Mouse (Mus musculus) kidney, postnatal 10 days (tissue): ENCODE measurements around the gene Dcaf6.

ENCODE experiments used
- DNase-seq: peaks from one replicate; pipeline ENCODE4 v3.0.0; 2021; ENCODE audit warnings: mixed read lengths

Dcaf6 gene

DNA sequence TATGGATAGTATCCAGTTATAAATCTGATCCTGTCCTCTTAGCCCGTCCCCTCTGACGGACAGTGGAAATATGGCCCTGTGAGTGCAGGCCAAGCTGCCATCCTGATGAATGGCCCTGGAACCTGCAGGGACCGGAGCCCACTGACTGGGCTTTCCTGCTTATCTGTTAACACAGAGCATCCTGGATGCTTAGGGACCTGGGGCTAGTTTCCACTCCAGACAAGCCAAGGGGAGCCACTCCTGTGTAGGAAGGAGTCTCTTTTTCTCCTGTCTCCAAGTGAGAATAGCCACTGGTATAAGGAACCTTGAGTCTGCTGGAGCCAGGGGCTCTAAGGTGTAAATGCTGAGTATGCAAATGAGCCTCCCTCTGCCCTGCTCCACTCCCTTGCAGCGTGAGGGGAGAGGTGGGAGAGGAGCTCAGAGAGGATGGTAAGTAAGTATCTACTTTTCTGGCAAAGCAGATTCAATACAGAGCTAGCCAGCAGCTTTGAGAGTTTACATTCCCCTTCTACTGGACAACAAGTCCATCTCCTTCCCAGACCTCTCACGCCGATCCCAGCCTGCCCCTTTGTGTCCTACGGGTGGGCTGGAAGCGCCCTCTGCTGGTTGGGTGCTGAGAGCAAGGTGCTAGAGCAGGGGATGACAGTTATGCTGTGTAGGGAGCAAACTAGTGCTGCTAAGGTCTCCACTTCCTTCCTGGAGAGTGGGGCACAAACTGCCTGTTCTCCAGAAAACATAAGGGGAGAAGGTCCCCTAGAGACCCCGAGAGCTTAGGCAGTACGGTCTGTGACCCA lies 139.9 kb downstream of the Dcaf6 start:
- DNase-seq = peak; percentile 92

DNA sequence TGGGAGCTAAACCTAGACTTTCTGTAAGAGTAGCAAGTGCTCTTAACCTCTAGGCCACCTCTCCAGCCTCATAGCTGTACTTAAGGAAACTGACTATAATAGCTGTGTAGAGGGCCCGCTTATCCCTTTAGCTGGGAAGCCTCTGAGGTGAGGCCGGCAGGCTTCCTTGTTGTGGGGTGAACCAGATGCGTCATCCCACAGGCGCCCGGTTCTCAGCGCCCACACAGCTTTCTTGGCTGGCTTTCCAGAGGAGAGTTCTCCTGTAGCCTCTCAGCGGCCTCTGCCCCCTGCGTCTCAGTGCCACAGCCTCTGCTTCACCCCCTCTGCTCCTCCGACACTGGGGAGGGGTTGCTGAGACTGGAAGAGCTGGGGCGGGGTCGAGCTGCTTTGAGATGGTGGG lies 143.9 kb downstream of the Dcaf6 start:
- DNase-seq = no peak

- DNase-seq = no peak
Measured at GRCm38 (mm10) chr1:165308180-165308579, 152.1 kb downstream of the Dcaf6 start.

DNA sequence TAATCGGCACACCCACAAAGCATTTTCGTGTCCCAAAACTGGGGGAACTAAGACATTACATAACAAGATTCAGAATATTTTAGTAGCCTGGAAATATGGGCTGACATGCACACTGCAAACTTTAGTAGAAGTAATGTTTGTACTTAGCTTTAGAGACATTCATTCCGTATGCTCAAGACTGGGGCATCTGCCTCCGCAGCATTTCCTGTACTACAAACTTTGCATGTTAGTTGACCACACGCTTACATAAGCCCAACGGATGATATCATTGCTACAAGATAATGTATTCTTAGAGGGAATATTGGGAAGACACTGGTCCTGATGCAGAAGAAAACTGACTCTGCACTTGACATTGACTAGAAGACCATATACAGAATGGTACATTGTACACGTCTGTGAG lies 155.9 kb downstream of the Dcaf6 start:
- DNase-seq = no peak

- DNase-seq = no peak
Measured at GRCm38 (mm10) chr1:165303209-165303608, 157.1 kb downstream of the Dcaf6 start.

DNA sequence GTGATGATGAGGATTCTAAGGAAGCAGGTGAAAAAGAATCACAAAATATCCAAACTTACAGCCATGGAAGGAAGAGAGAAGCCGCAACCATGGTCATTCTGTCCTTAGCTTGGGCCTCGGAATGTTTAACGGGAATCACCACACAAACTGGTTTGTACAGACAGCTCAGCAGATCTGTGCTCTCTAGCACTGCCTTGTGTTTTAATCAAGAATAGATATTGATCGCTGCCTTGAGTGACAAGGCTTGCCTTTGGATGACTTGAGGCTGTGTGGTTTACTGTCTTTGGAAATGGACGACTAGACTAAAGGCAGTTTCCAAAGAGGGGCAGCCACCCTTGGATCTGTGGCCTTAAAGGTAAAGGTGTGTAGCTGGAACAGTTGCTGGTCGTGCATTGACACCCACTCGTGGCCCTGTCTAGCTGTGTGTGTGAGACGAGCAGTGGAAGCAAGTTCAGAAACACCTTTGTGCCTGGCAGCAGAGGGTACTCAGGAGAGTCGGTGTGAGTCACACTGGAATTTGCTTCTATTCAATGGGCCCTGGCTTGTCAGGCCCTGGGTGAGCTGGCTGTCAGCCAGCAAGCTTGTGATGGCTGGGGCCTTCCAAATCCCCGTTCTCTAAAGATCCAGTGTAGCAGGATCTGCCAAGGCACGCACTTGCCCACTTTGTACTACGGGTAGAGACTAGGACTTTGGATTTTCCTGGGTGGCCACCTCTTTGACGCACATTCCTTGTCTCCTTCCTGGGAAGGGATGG lies 157.6 kb downstream of the Dcaf6 start:
- DNase-seq = peak; percentile 78

DNA sequence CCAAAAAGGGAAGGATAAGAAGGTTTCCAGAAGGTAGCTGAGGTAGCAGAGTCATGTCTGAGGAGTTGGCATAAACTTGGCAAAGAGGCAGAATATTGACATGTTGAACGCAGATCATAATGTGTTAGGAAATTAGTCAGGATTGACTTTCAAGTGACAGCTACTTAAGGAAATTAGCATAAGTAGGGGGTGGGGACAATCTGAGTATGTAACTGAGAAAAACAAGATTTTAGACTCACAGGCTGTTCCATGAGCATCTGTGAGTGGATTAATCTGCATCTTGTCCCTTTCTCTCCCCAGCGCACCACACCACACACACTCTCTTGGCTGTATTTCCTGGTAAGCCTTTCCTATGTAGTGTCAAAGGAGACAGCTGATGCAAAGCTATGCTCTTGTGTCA lies 158.7 kb downstream of the Dcaf6 start:
- no peak for DNase-seq

GRCm38 (mm10) chr1:165301108-165301507 lies 159.2 kb downstream of the Dcaf6 start:
- DNase-seq = no peak

GRCm38 (mm10) chr1:165295489-165295888 lies 164.8 kb downstream of the Dcaf6 start, which contains the start of gene Gpr161:
TSS of gene Gpr161 (plus strand) at chr1:165295789.
- DNase-seq = no peak

DNA sequence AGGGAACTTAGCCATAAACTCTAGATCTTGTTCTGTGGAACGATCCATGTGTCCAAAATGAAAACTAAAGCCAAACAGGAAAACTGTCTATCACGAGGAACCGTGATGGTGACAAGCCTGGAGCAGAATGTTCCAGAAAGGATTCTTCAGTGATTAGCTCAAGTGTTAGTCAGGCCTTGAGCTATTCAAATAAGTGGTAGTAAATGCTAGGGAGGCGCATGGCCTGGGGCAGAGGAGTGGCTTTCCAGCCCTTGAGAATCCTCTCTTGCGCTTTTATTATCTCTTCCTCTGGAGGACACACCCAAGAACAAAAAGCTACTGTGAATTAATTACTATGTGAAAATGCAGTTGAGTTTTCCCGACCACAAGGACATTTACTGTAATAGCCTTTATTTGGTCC lies 168.7 kb downstream of the Dcaf6 start:
- no peak for DNase-seq

- peak; percentile 51 for DNase-seq
Measured at GRCm38 (mm10) chr1:165289831-165290230, 170.4 kb downstream of the Dcaf6 start.

- DNase-seq = no peak
Measured at GRCm38 (mm10) chr1:165288165-165288564, 172.1 kb downstream of the Dcaf6 start.

DNA sequence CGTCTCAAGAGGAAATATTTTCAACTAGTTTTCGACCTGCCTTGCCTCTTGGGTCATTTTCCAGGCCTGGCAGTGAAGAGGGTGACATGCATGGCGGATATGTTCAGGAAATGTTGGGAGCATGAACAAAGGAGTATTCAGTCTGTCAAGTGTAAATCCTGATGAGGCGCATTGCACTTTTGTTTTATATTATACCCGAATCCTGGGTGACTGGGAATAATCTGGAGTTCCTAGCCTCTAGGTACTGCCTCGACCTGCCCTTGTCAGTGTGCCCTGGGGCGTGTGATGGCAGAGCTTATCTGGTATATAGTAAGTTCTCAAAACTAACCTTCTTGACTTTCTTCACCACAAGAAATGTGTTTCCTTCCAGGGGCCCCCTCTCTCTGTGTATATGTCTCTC lies 176.2 kb downstream of the Dcaf6 start:
- DNase-seq = no peak

- no peak for DNase-seq
Measured at GRCm38 (mm10) chr1:165282967-165283345, 177.3 kb downstream of the Dcaf6 start.

DNA sequence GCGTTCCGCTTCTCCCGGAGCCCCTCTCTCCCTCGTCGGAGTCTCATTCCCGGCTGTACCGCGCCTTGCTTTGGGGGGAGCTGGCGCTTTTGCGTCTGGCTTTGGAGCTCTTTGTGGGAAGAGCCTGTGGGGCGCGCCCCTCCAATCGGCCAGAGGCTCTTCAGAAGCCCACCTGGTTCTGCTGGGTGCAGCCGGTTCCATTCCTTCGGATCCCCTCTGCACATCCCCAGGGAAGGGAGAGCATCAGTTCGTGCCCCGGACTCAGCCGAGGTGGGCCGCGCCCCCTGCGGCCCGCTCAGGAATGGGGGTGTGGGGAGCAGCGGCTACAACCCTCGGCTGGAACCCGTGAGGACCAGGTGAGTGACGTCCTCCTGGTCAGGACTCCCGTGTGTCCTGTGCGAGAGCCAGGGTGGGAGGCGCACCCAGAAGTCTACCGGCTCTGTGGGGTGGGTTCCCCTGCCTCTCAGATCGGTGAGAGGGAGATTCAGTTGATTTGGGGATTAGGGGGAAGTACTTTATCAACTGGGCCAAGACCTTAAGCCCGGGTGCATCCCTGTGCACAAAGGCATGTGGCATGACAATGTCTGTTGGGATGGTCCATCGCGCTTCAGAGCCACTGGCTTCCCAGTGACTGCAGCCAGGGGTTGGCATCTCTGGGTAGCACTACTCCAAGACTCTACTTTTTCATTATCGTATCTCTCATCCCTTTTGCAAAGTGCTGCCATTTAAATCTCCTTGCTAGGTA lies 177.9 kb downstream of the Dcaf6 start:
- DNase-seq = no peak

- peak; percentile 83 for DNase-seq
Measured at GRCm38 (mm10) chr1:165281351-165282221, 178.7 kb downstream of the Dcaf6 start.

GRCm38 (mm10) chr1:165280741-165281140 lies 179.5 kb downstream of the Dcaf6 start:
- no peak for DNase-seq
